Mouse (Mus musculus): Measurements from ENCODE around the gene Lsamp.

GRCm38 (mm10) chr16:41612229-41612628, 1628.1 kb downstream of the Lsamp start:
- TF ChIP-seq CTCF (IDR thresholded peaks at IDR 0.05; ENCODE audit: low read depth, low read length) (no peak), POLR2A (IDR thresholded peaks at IDR 0.05; ENCODE audit: extremely low read depth, insufficient read depth, low read length) (no peak)
